Mouse (Mus musculus) intestine, embryonic 14.5 days (tissue): Measurements from ENCODE around the gene Prg3. TPM values are rescaled to one million over a fixed set of nuclear protein-coding genes. Genes with fewer than 3 reads are reported as not detected.
A peak's percentile ranks its signal among the peaks of the same experiment; 100 is the strongest.

ENCODE experiments used
- ATAC-seq: fragments of 200-750 bp; cut with Nextera tagmentation; replicated peaks from 2 replicates; pipeline ENCODE4 v1.8.0; 2017; ENCODE audit warnings: low read depth, moderate number of reproducible peaks, moderate TSS enrichment, moderate library complexity; ENCODE audit not compliant: low FRiP score, low TSS enrichment
- DNase-seq: peaks from one replicate; pipeline ENCODE4 v3.0.0-alpha.2; 2018; ENCODE audit warnings: low spot score
- H3K27ac ChIP-seq: fragments of 300-500 bp; sonication (generic); 2 replicates; pipeline ENCODE4 v1.5.1; 2014; ENCODE audit warnings: low read depth, mild to moderate bottlenecking, control low read depth
- H3K27me3 ChIP-seq: fragments of 300-500 bp; sonication (generic); replicated peaks from 2 replicates; pipeline ENCODE4 v1.6.1; 2014; ENCODE audit warnings: low read length, control low read depth; ENCODE audit not compliant: control insufficient read depth, insufficient read depth
- H3K36me3 ChIP-seq: fragments of 300-500 bp; sonication (generic); 2 replicates; pipeline ENCODE4 v1.6.1; 2014; ENCODE audit warnings: low read length, control low read depth; ENCODE audit not compliant: control insufficient read depth, insufficient read depth
- H3K4me1 ChIP-seq: fragments of 300-500 bp; sonication (generic); replicated peaks from 2 replicates; pipeline ENCODE4 v1.6.1; 2014; ENCODE audit warnings: low read length, control low read depth, mixed read lengths; ENCODE audit not compliant: control insufficient read depth, insufficient read depth
- H3K4me2 ChIP-seq: fragments of 300-500 bp; sonication (generic); 2 replicates; pipeline ENCODE4 v1.6.1; 2014; ENCODE audit warnings: low read length
- H3K4me3 ChIP-seq: fragments of 300-500 bp; sonication (generic); 2 replicates; pipeline ENCODE4 v1.5.1; 2014; ENCODE audit warnings: low read depth, low read length, control low read depth, mixed read lengths
- H3K9ac ChIP-seq: fragments of 300-500 bp; sonication (generic); 2 replicates; pipeline ENCODE4 v1.6.1; 2014; ENCODE audit warnings: mild to moderate bottlenecking, low read length
- H3K9me3 ChIP-seq: fragments of 300-500 bp; sonication (generic); 2 replicates; pipeline ENCODE4 v1.6.1; 2016; ENCODE audit warnings: low read length, control low read depth; ENCODE audit not compliant: control insufficient read depth
- WGBS: fragments of 180-500 bp; shearing (Covaris S2); extraction: QIAGEN DNeasy Blood & Tissue Kit; methylation state at CpG from one replicate; pipeline ENCODE4 v1.1.7; 2014; 5-methylcytosine and 5-hydroxymethylcytosine counted together
- polyA plus RNA-seq: library from polyadenylated mRNA; unstranded; fragments of >200 nt; fragmentation: Nextera tagmentation; extraction: Ambion mirVana; gene quantifications from 2 replicates; pipeline ENCODE4 v1.2.1, GENCODE M21; 2014

The Prg3 gene
- polyA plus RNA-seq, 1 experiment from 2014 or later, result not detected

DNA sequence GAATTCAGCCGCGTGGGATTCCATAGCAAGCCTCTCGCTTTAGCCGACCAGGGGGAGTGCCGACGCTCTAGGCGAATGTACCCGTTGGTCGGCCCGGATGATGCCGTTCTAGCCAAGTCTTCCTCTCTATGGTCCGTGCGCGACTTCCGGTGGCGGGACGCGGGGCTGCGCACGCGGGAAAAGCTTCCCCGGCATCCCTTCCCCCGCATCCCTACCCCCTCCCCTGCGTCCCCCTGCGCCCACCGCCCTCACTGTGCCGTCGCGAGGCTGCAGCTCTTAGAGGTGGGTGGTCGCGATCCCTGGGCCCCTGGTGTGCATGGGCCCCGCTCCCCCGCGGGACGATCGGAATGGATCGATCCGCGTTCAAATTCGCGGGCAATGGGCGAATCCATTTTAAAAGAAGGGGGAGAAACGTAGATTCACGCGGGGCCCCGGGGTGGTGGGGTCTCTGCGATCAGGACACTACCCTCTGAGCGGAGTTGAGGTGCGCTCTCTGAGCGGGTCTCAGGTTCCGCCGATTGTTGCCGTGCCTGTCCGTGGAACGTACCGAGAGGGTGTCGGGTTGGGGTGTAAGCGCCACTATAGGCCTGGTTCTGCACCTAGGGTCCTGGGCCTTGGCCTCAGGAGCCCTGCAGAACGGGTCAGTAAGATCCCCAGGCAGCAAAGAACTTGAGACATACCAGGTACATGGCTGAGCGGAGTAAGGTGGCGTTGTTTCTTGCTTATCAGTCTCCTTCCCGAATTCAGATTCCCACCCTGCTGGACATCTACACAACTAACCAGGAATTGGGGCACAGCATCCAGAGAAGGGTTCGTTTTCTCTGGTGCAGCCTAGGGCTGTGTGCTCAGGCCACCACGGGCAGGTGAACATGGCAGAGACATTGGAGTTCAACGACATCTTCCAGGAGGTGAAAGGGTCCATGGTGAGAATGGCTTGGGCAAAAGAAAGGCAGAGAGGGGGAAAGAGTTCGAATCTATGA is 49.3 kb downstream of the Prg3 start, which contains the start of the genes Ssrp1 and P2rx3:
Gene Ssrp1 (plus strand): TSS at position 188 of the 980 bp plus-strand sequence.
Gene P2rx3 (minus strand): TSS at position 416 of the 980 bp plus-strand sequence.
- H3K4me3 ChIP-seq, result peak within 1 kb of the TSS; percentile 55
- H3K4me1 ChIP-seq, result peaks cover 9% of the 10 kb centered on the region
- H3K4me2 ChIP-seq, result peak within 1 kb of the TSS; percentile 73
- H3K9me3 ChIP-seq, result no peaks in the 10 kb centered on the region
- peak; percentile 95 for DNase-seq
- peaks cover 37% of the 10 kb centered on the region for H3K36me3 ChIP-seq
- H3K27me3 ChIP-seq, result no peaks in the 10 kb centered on the region
- H3K9ac ChIP-seq, result peak within 1 kb of the TSS; percentile 83
- peak; percentile 97 for ATAC-seq
- H3K27ac ChIP-seq, result peak within 1 kb of the TSS; percentile 68
- WGBS, result under 1% methylated on average over 63 of the region's 66 CpGs

DNA sequence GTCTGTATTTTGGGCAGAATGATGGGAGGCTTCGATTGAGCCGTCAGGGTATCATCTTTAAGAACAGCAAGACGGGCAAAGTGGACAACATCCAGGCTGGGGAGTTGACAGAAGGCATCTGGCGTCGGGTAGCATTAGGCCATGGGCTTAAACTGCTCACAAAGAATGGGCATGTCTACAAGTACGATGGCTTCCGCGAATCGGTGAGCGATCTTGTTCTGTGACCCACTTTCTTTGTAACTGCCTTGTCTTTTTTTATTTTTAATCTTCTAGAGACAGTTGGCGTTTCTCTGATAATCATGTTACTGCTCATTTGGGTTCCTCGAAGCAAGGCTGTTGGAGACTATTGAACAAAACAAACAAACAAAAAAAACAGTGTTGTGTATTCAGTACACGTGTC is 50.3 kb downstream of the Prg3 start:
- peak overlapping the region; percentile 68; the same call in 1 of the 2 replicates for H3K27ac ChIP-seq
- peak overlapping the region; percentile 73 for H3K4me2 ChIP-seq
- peak overlapping the region; percentile 83 for H3K9ac ChIP-seq
- DNase-seq (no peak), ATAC-seq (no peak)
- peaks cover 9% of the 10 kb centered on the region for H3K4me1 ChIP-seq
- H3K27me3 ChIP-seq, result no peaks in the 10 kb centered on the region
- peak overlapping the region; percentile 55 for H3K4me3 ChIP-seq
- peaks cover 47% of the 10 kb centered on the region for H3K36me3 ChIP-seq
- WGBS, result 74% methylated on average over 13 of the region's 13 CpGs
- no peaks in the 10 kb centered on the region for H3K9me3 ChIP-seq

Other genes starting within 250 kb of the Prg3 start
- 4.6 and 5.3 TPM in 2 replicates for gene Gm19426, start 244.6 kb upstream of the Prg3 start, polyA plus RNA-seq
- 60.9 and 73.4 TPM in 2 replicates for gene Serping1, start 212.8 kb upstream of the Prg3 start, polyA plus RNA-seq
- gene Ube2l6, start 189.4 kb upstream of the Prg3 start, polyA plus RNA-seq, result 33.2 and 33.3 TPM in 2 replicates
- gene Smtnl1, start 165.6 kb upstream of the Prg3 start, polyA plus RNA-seq, result 0.27 TPM in 1 of 2 replicates, not detected in the other
- gene Timm10, start 161.2 kb upstream of the Prg3 start, polyA plus RNA-seq, result 73.7 and 75.5 TPM in 2 replicates
- gene Slc43a1, start 149.4 kb upstream of the Prg3 start, polyA plus RNA-seq, result 18.3 and 18.7 TPM in 2 replicates
- 0.99 and 1.9 TPM in 2 replicates for gene Rtn4rl2, start 101.5 kb upstream of the Prg3 start, polyA plus RNA-seq
- 46.7 and 54.7 TPM in 2 replicates for gene Slc43a3, start 51.6 kb upstream of the Prg3 start, polyA plus RNA-seq
- gene Prg2, start 7.8 kb upstream of the Prg3 start, polyA plus RNA-seq, result not detected in 2 replicates
- 308 and 334 TPM in 2 replicates for gene Ssrp1, start 49.0 kb downstream of the Prg3 start, polyA plus RNA-seq
- 0.62 and 2.0 TPM in 2 replicates for gene P2rx3, start 49.2 kb downstream of the Prg3 start, polyA plus RNA-seq
- 11.7 and 15.3 TPM in 2 replicates for gene Tnks1bp1, start 59.8 kb downstream of the Prg3 start, polyA plus RNA-seq
- 53.6 and 54.3 TPM in 2 replicates for gene Aplnr, start 148.0 kb downstream of the Prg3 start, polyA plus RNA-seq
- 5.2 and 5.4 TPM in 2 replicates for gene Lrrc55, start 209.0 kb downstream of the Prg3 start, polyA plus RNA-seq